Mouse (Mus musculus): ENCODE measurements around the gene Zranb3.

- no peak for TF ChIP-seq CTCF (IDR thresholded peaks at IDR 0.05; ENCODE audit: low read depth, low read length)
- no peak for TF ChIP-seq POLR2A (IDR thresholded peaks at IDR 0.05; ENCODE audit: extremely low read depth, insufficient read depth, low read length)
These were observed 109.0 kb downstream of the Zranb3 start for GRCm38 (mm10) chr1:127993892-127994291.
